Mouse (Mus musculus) myocyte (in vitro differentiated cells): ENCODE data around the gene Gpm6a. TPM values are rescaled to one million over a fixed set of nuclear protein-coding genes. Genes with fewer than 3 reads are reported as not detected.

Source experiments
- H3K27me3 ChIP-seq: one replicate; pipeline ENCODE4 v1.6.1; 2011; ENCODE audit not compliant: control insufficient read depth, insufficient read depth, insufficient read length
- H3K36me3 ChIP-seq: one replicate; pipeline ENCODE4 v1.6.1; 2011; ENCODE audit not compliant: control insufficient read depth, insufficient read depth
- H3K4me2 ChIP-seq: one replicate; pipeline ENCODE4 v1.6.1; 2011; ENCODE audit warnings: low read depth, control low read depth
- H3K4me3 ChIP-seq: one replicate; pipeline ENCODE4 v1.5.1; 2011; ENCODE audit warnings: mild to moderate bottlenecking, control low read depth, moderate library complexity
- H3K79me2 ChIP-seq: one replicate; pipeline ENCODE4 v1.6.1; 2011; ENCODE audit not compliant: control insufficient read depth, insufficient read depth
- H3ac ChIP-seq: one replicate; pipeline ENCODE4 v1.6.1; 2011; ENCODE audit not compliant: control insufficient read depth, insufficient read length
- CEBPB ChIP-seq: IDR thresholded peaks from 2 replicates; pipeline ENCODE4 v1.6.1; 2011; ENCODE audit warnings: mild to moderate bottlenecking, moderate library complexity; ENCODE audit not compliant: poor library complexity, insufficient read depth, severe bottlenecking
- E2F4 ChIP-seq: IDR thresholded peaks from one replicate; pipeline ENCODE4 v1.6.1; 2011; ENCODE audit warnings: mild to moderate bottlenecking, control low read depth, moderate library complexity; ENCODE audit not compliant: insufficient read depth
- MAX ChIP-seq: IDR thresholded peaks from one replicate; pipeline ENCODE4 v1.6.1; 2011; ENCODE audit warnings: low read depth, mild to moderate bottlenecking, control low read depth
- MYOD1 ChIP-seq, 3 experiments: IDR thresholded peaks; one replicate each; pipeline ENCODE4 v1.6.1; 2011; ENCODE audit warnings: control low read depth in 2 of 3, low read depth in 2 of 3, mild to moderate bottlenecking in 2 of 3, moderate library complexity in 1 of 3; ENCODE audit not compliant: insufficient read length in 2 of 3, control insufficient read depth in 1 of 3
- MYOG ChIP-seq, 3 experiments: IDR thresholded peaks; one replicate each; pipeline ENCODE4 v1.6.1; 2011; ENCODE audit warnings: control low read depth in 2 of 3, low read depth in 2 of 3, mild to moderate bottlenecking in 2 of 3; ENCODE audit not compliant: insufficient read length in 2 of 3, control insufficient read depth in 1 of 3, insufficient read depth in 1 of 3
- POLR2A ChIP-seq: IDR thresholded peaks from one replicate; pipeline ENCODE4 v1.6.1; 2011; ENCODE audit warnings: low read depth, mild to moderate bottlenecking, control low read depth, moderate library complexity; ENCODE audit not compliant: insufficient read length
- POLR2AphosphoS2 ChIP-seq: IDR thresholded peaks from one replicate; pipeline ENCODE4 v1.6.1; 2011; ENCODE audit warnings: low read depth, control low read depth; ENCODE audit not compliant: insufficient read length
- REST ChIP-seq: IDR thresholded peaks from one replicate; pipeline ENCODE4 v1.6.1; 2011; ENCODE audit warnings: mild to moderate bottlenecking, control low read depth, moderate library complexity; ENCODE audit not compliant: insufficient read depth, insufficient read length
- SRF ChIP-seq: IDR thresholded peaks from one replicate; pipeline ENCODE4 v1.6.1; 2011; ENCODE audit warnings: low read depth; ENCODE audit not compliant: control insufficient read depth, insufficient read length
- TCF12 ChIP-seq: IDR thresholded peaks from one replicate; pipeline ENCODE4 v1.6.1; 2011; ENCODE audit warnings: mild to moderate bottlenecking, control low read depth; ENCODE audit not compliant: poor library complexity, insufficient read depth, severe bottlenecking
- TCF3 ChIP-seq: IDR thresholded peaks from one replicate; pipeline ENCODE4 v1.6.1; 2011; ENCODE audit warnings: low read depth, control low read depth; ENCODE audit not compliant: insufficient read length
- USF1 ChIP-seq: IDR thresholded peaks from one replicate; pipeline ENCODE4 v1.6.1; 2011; ENCODE audit warnings: low read depth, mild to moderate bottlenecking, control low read depth, moderate library complexity
- polyA plus RNA-seq: library from polyadenylated mRNA; unstranded; fragments of >200 nt; fragmentation: generic; extraction: Trizol; gene quantifications from one replicate; pipeline ENCODE4 v1.2.1, GENCODE M21; 2012; ENCODE audit warnings: missing spikeins

Gpm6a gene
- polyA plus RNA-seq, 1 experiment = not detected

GRCm38 (mm10) chr8:55017071-55017470, 62.4 kb downstream of the Gpm6a start:
- Histone ChIP-seq H3K27me3 (no peaks in the 10 kb centered on the region), H3K36me3 (no peaks in the 10 kb centered on the region), H3K4me2 (no peak overlapping the region), H3K79me2 (no peaks in the 10 kb centered on the region), H3ac (no peak overlapping the region), H3K4me3 (no peak overlapping the region)
- TF ChIP-seq CEBPB = no peak
- no peak for TF ChIP-seq USF1
- no peak for TF ChIP-seq SRF
- TF ChIP-seq REST = no peak
- TF ChIP-seq MYOG (IDR thresholded peaks at IDR 0.05; ENCODE audit: control insufficient read depth in 1 of 3, insufficient read depth in 1 of 3, insufficient read length in 2 of 3, low read depth in 2 of 3) = no peak
- TF ChIP-seq TCF3 = no peak
- TF ChIP-seq TCF12 = no peak
- no peak for TF ChIP-seq POLR2AphosphoS2

- no peak overlapping the region for H3K4me2 ChIP-seq
- no peaks in the 10 kb centered on the region for H3K27me3 ChIP-seq
- H3ac ChIP-seq = no peak overlapping the region
These were observed 71.4 kb downstream of the Gpm6a start for GRCm38 (mm10) chr8:55025851-55026660.

GRCm38 (mm10) chr8:55026661-55027000, 72.0 kb downstream of the Gpm6a start:
- Histone ChIP-seq H3ac (no peak overlapping the region), H3K4me2 (no peak overlapping the region), H3K27me3 (no peaks in the 10 kb centered on the region), H3K79me2 (no peaks in the 10 kb centered on the region), H3K36me3 (no peaks in the 10 kb centered on the region), H3K4me3 (no peak overlapping the region)
- TF ChIP-seq POLR2A (no peak), MYOG (IDR thresholded peaks at IDR 0.05; ENCODE audit: control insufficient read depth in 1 of 3, insufficient read depth in 1 of 3, insufficient read length in 2 of 3, low read depth in 2 of 3) (no peak), POLR2AphosphoS2 (no peak), CEBPB (no peak), TCF3 (no peak), E2F4 (no peak), MAX (no peak), REST (no peak), SRF (no peak), TCF12 (no peak), MYOD1 (IDR thresholded peaks at IDR 0.05; ENCODE audit: control insufficient read depth in 1 of 3, insufficient read length in 2 of 3, low read depth in 2 of 3) (no peak), USF1 (no peak)

More at GRCm38 (mm10) chr8:55025851-55026660, 71.4 kb downstream of the Gpm6a start:
- TF ChIP-seq REST (no peak), POLR2AphosphoS2 (no peak), TCF3 (no peak), TCF12 (no peak), USF1 (no peak), SRF (no peak), MYOD1 (IDR thresholded peaks at IDR 0.05; ENCODE audit: control insufficient read depth in 1 of 3, insufficient read length in 2 of 3, low read depth in 2 of 3) (no peak), MYOG (IDR thresholded peaks at IDR 0.05; ENCODE audit: control insufficient read depth in 1 of 3, insufficient read depth in 1 of 3, insufficient read length in 2 of 3, low read depth in 2 of 3) (no peak), POLR2A (no peak), E2F4 (no peak)
- Histone ChIP-seq H3K4me3 (no peak overlapping the region), H3K79me2 (no peaks in the 10 kb centered on the region), H3K36me3 (no peaks in the 10 kb centered on the region)

GRCm38 (mm10) chr8:55028371-55028770, 73.7 kb downstream of the Gpm6a start:
- Histone ChIP-seq H3K4me2 (no peak overlapping the region), H3K36me3 (no peaks in the 10 kb centered on the region), H3K79me2 (no peaks in the 10 kb centered on the region), H3ac (no peak overlapping the region), H3K4me3 (no peak overlapping the region), H3K27me3 (no peaks in the 10 kb centered on the region)
- TF ChIP-seq MYOG (IDR thresholded peaks at IDR 0.05; ENCODE audit: control insufficient read depth in 1 of 3, insufficient read depth in 1 of 3, insufficient read length in 2 of 3, low read depth in 2 of 3) = no peak

- Histone ChIP-seq H3K27me3 (no peaks in the 10 kb centered on the region), H3K79me2 (no peaks in the 10 kb centered on the region), H3K36me3 (no peaks in the 10 kb centered on the region), H3ac (no peak overlapping the region), H3K4me3 (no peak overlapping the region), H3K4me2 (no peak overlapping the region)
- no peak for TF ChIP-seq POLR2AphosphoS2
- TF ChIP-seq USF1 = no peak
- TF ChIP-seq TCF12 = no peak
- no peak for TF ChIP-seq MYOG (IDR thresholded peaks at IDR 0.05; ENCODE audit: control insufficient read depth in 1 of 3, insufficient read depth in 1 of 3, insufficient read length in 2 of 3, low read depth in 2 of 3)
- TF ChIP-seq E2F4 = no peak
- no peak for TF ChIP-seq SRF
- TF ChIP-seq POLR2A = no peak
- TF ChIP-seq CEBPB = no peak
- no peak for TF ChIP-seq TCF3
- no peak for TF ChIP-seq REST
- TF ChIP-seq MYOD1 (IDR thresholded peaks at IDR 0.05; ENCODE audit: control insufficient read depth in 1 of 3, insufficient read length in 2 of 3, low read depth in 2 of 3) = no peak
- no peak for TF ChIP-seq MAX
These were observed 76.5 kb downstream of the Gpm6a start for GRCm38 (mm10) chr8:55031099-55031498.
